Mouse (Mus musculus) heart, adult 2 months (tissue): Measurements from ENCODE around the gene Stard3. TPM values are rescaled to one million over a fixed set of nuclear protein-coding genes. Genes with fewer than 3 reads are reported as not detected.

Source experiments
- DNase-seq, 2 experiments: peaks; one replicate each; pipeline ENCODE4 v3.0.0; 2021
- H3K27ac ChIP-seq: fragments of 200-600 bp; 2 replicates; pipeline ENCODE4 v1.8.1; 2022
- H3K27me3 ChIP-seq: fragments of 200-500 bp; 2 replicates; pipeline ENCODE4 v1.6.1; 2012; ENCODE audit warnings: mild to moderate bottlenecking, low read length, inconsistent platforms, mixed read lengths; ENCODE audit not compliant: control insufficient read depth, insufficient read depth
- H3K36me3 ChIP-seq: fragments of 200-500 bp; 2 replicates; pipeline ENCODE4 v1.6.1; 2012; ENCODE audit warnings: low read length, inconsistent platforms; ENCODE audit not compliant: control insufficient read depth, insufficient read depth
- H3K4me1 ChIP-seq: fragments of 200-500 bp; 2 replicates; pipeline ENCODE4 v1.6.1; 2011; ENCODE audit warnings: low read length; ENCODE audit not compliant: control insufficient read depth, insufficient read depth
- H3K4me3 ChIP-seq: fragments of 200-600 bp; 2 replicates; pipeline ENCODE4 v1.8.1; 2022
- H3K79me2 ChIP-seq: fragments of 200-500 bp; replicated peaks from 2 replicates; pipeline ENCODE4 v1.6.1; 2012; ENCODE audit warnings: mild to moderate bottlenecking, inconsistent platforms, low read length, moderate library complexity, mixed read lengths; ENCODE audit not compliant: control insufficient read depth, insufficient read depth
- H3K9ac ChIP-seq: fragments of 200-500 bp; 2 replicates; pipeline ENCODE4 v1.6.1; 2012; ENCODE audit warnings: low read depth, mild to moderate bottlenecking, control low read depth, inconsistent platforms, low read length, mixed read lengths
- CTCF ChIP-seq: fragments of 200-600 bp; IDR thresholded peaks from 2 replicates; pipeline ENCODE4 v1.8.1; 2022; ENCODE audit warnings: antibody characterized with exemption, mild to moderate bottlenecking, moderate library complexity
- EP300 ChIP-seq: fragments of 200-500 bp; IDR thresholded peaks from 2 replicates; pipeline ENCODE4 v1.6.1; 2011; ENCODE audit warnings: low read depth, low read length, control low read depth; ENCODE audit not compliant: insufficient read depth
- POLR2A ChIP-seq: fragments of 200-500 bp; IDR thresholded peaks from 2 replicates; pipeline ENCODE4 v1.6.1; 2011; ENCODE audit warnings: mild to moderate bottlenecking, low read depth, low read length, control low read depth; ENCODE audit not compliant: insufficient read depth
- WGBS: fragments of 180-500 bp; shearing (Covaris S2); methylation state at CpG from one replicate; pipeline ENCODE4 v1.1.7; 2018; 5-methylcytosine and 5-hydroxymethylcytosine counted together
- intact Hi-C: fragments of 180-260 bp; cut with DNase I; formaldehyde crosslinking; loops from one replicate; pipeline ENCODE4 v1.15.1; 2025
- polyA plus RNA-seq: library from polyadenylated mRNA; depleted of rRNA; stranded (reverse); fragments of >200 nt; gene quantifications from 2 replicates; pipeline ENCODE4 v1.2.3, GENCODE M21; 2012
- total RNA-seq, 2 experiments: library from RNA; stranded (reverse); gene quantifications; 2 replicates each; pipeline ENCODE4 v1.2.3; 2021

The Stard3 gene
- total and polyA plus RNA-seq, 3 experiments, result 19.0 to 58.3 (median 24.3) TPM

GRCm38 (mm10) chr11:98395041-98395440, 36.9 kb downstream of the Stard3 start:
- Histone ChIP-seq H3K27ac (peak overlapping the region; percentile 85), H3K4me1 (peaks cover 13% of the 10 kb centered on the region), H3K79me2 (no peaks in the 10 kb centered on the region), H3K9ac (no peak overlapping the region), H3K36me3 (no peaks in the 10 kb centered on the region), H3K27me3 (no peaks in the 10 kb centered on the region), H3K4me3 (no peak overlapping the region)
- WGBS, result 22% methylated on average over 4 of the region's 4 CpGs
- intact Hi-C loops, result loop anchor here (2.0 kb wide), 1 partner anchor 16 kb away; no protein-coding TSS in a partner anchor
- TF ChIP-seq EP300 (peak; percentile 68), POLR2A (no peak), CTCF (no peak)
- peak; percentile 63 to 80 for DNase-seq

- intact Hi-C loops, result loop anchor here (2.0 kb wide), 1 partner anchor 41 kb away; the partner anchor contains the start of gene Mien1
- H3K4me1 ChIP-seq, result peaks cover 12% of the 10 kb centered on the region
- no peak overlapping the region for H3K27ac ChIP-seq
- DNase-seq, result no peak
- H3K9ac ChIP-seq, result no peak overlapping the region
- H3K27me3 ChIP-seq, result no peaks in the 10 kb centered on the region
- H3K79me2 ChIP-seq, result no peaks in the 10 kb centered on the region
- H3K36me3 ChIP-seq, result no peaks in the 10 kb centered on the region
- WGBS, result 91% methylated on average over 7 of the region's 7 CpGs
- TF ChIP-seq POLR2A (no peak), CTCF (no peak), EP300 (no peak)
- no peak overlapping the region for H3K4me3 ChIP-seq
These were observed 39.8 kb downstream of the Stard3 start for GRCm38 (mm10) chr11:98397946-98398345.

GRCm38 (mm10) chr11:98400161-98400726, 42.1 kb downstream of the Stard3 start, which contains the start of gene Pgap3:
Gene Pgap3 (minus strand): TSS chr11:98400490.
- under 1% methylated on average over 40 of the region's 40 CpGs for WGBS
- no peaks in the 10 kb centered on the region for H3K27me3 ChIP-seq
- intact Hi-C loops, result no loop called here
- peak; percentile 90 to 91 for DNase-seq
- H3K79me2 ChIP-seq, result no peaks in the 10 kb centered on the region
- peak within 1 kb of the TSS; percentile 87 for H3K9ac ChIP-seq
- H3K27ac ChIP-seq, result peak within 1 kb of the TSS; percentile 93
- no peaks in the 10 kb centered on the region for H3K36me3 ChIP-seq
- peak within 1 kb of the TSS; percentile 93 for H3K4me3 ChIP-seq
- TF ChIP-seq EP300, result 0 out of 2 replicates have a peak, but pooled peaks have one; percentile 18
- peak; percentile 53 for TF ChIP-seq POLR2A
- no peak for TF ChIP-seq CTCF
- peaks cover 6% of the 10 kb centered on the region for H3K4me1 ChIP-seq

- no peak for DNase-seq
- H3K27me3 ChIP-seq, result no peaks in the 10 kb centered on the region
- no peaks in the 10 kb centered on the region for H3K36me3 ChIP-seq
- no peaks in the 10 kb centered on the region for H3K79me2 ChIP-seq
- H3K4me3 ChIP-seq, result peak overlapping the region; percentile 93
- intact Hi-C loops, result no loop called here
- peaks cover 4% of the 10 kb centered on the region for H3K4me1 ChIP-seq
- no peak overlapping the region for H3K9ac ChIP-seq
- TF ChIP-seq CTCF (no peak), EP300 (no peak), POLR2A (no peak)
- peak overlapping the region; percentile 93 for H3K27ac ChIP-seq
- WGBS, result 53% methylated on average over 3 of the region's 3 CpGs
These were observed 42.6 kb downstream of the Stard3 start for GRCm38 (mm10) chr11:98400816-98401215.

GRCm38 (mm10) chr11:98406621-98407020, 48.5 kb downstream of the Stard3 start:
- WGBS, result 71% methylated on average over 6 of the region's 6 CpGs

GRCm38 (mm10) chr11:98408872-98409271, 50.7 kb downstream of the Stard3 start:
- Histone ChIP-seq H3K4me3 (no peak overlapping the region), H3K27me3 (no peaks in the 10 kb centered on the region), H3K36me3 (no peaks in the 10 kb centered on the region), H3K9ac (no peak overlapping the region), H3K79me2 (no peaks in the 10 kb centered on the region), H3K4me1 (peaks cover 2% of the 10 kb centered on the region), H3K27ac (no peak overlapping the region)
- DNase-seq, result no peak
- intact Hi-C loops, result no loop called here
- WGBS, result 63% methylated on average over 8 of the region's 8 CpGs
- TF ChIP-seq CTCF (no peak), POLR2A (no peak), EP300 (no peak)

More at GRCm38 (mm10) chr11:98406621-98407020, 48.5 kb downstream of the Stard3 start:
- no peak overlapping the region for H3K9ac ChIP-seq
- no peaks in the 10 kb centered on the region for H3K4me1 ChIP-seq
- no peaks in the 10 kb centered on the region for H3K36me3 ChIP-seq
- H3K27ac ChIP-seq, result no peak overlapping the region
- TF ChIP-seq CTCF (no peak), POLR2A (no peak), EP300 (no peak)
- no peak for DNase-seq
- no peaks in the 10 kb centered on the region for H3K79me2 ChIP-seq
- intact Hi-C loops, result no loop called here
- H3K4me3 ChIP-seq, result no peak overlapping the region
- H3K27me3 ChIP-seq, result no peaks in the 10 kb centered on the region
